Comparison of ENCODE assay signal across 8 mouse cellular contexts in genomic region chr4:86053487-86054237, GRCm38 (mm10).
DNase-seq lines count a peak whose midpoint lies in the region; ATAC-seq and TF ChIP-seq lines count a peak whose summit lies in the region.

No protein-coding gene starts in this region.

- no peaks in the 10 kb centered on the region for H3K27me3 ChIP-seq in hindbrain, embryonic 12.5 days

- peak; percentile 89 for DNase-seq in ES-CJ7 (ENCODE audit: low read depth, low spot score)
- DNase-seq in cerebellum, postnatal 10 days: peak; percentile 85 to 87
- peak; percentile 11 to 25 for DNase-seq in frontal cortex, postnatal 14 days (ENCODE audit: low spot score in 2 of 2)
- DNase-seq in layer of hippocampus, adult 9-11 months: peak; percentile 58
- peak; percentile 41 for DNase-seq in lung, adult 2 months
- no peak for DNase-seq in spleen, postnatal 10 days (ENCODE audit: low spot score in 2 of 2)

- H3K9me3 ChIP-seq in hindbrain, embryonic 12.5 days (replicated peaks): no peaks in the 10 kb centered on the region

- TF ChIP-seq CTCF in lung, adult 2 months (IDR thresholded peaks at IDR 0.05; ENCODE audit: insufficient read depth, low read length): no peak
- TF ChIP-seq CTCF in olfactory bulb, adult 2 months (IDR thresholded peaks at IDR 0.05; ENCODE audit: insufficient read depth, low read depth, low read length): no peak

- H3K27ac ChIP-seq in hindbrain, embryonic 12.5 days: peak overlapping the region; percentile 73
- 0 out of 2 replicates have a peak overlapping the region, but pooled peaks have one; percentile 36 for H3K27ac ChIP-seq in olfactory bulb, adult 2 months (ENCODE audit: insufficient read depth, low read depth, low read length)

- peak overlapping the region; percentile 60 for H3K9ac ChIP-seq in hindbrain, embryonic 12.5 days

- H3K4me1 ChIP-seq in hindbrain, embryonic 12.5 days: peaks cover 4% of the 10 kb centered on the region
- H3K4me1 ChIP-seq in lung, adult 2 months (ENCODE audit: control insufficient read depth, insufficient read depth, low read length): no peaks in the 10 kb centered on the region
- no peaks in the 10 kb centered on the region for H3K4me1 ChIP-seq in olfactory bulb, adult 2 months (ENCODE audit: control insufficient read depth, insufficient read depth, low read length)

- peak overlapping the region; percentile 45 for H3K4me3 ChIP-seq in hindbrain, embryonic 12.5 days
- peak overlapping the region; percentile 55 for H3K4me3 ChIP-seq in lung, adult 2 months (replicated peaks; ENCODE audit: extremely low read depth, low read depth, low read length)
- H3K4me3 ChIP-seq in olfactory bulb, adult 2 months (ENCODE audit: insufficient read depth, low read depth, low read length): peak overlapping the region; percentile 56

- peak overlapping the region; percentile 62 for H3K4me2 ChIP-seq in hindbrain, embryonic 12.5 days (replicated peaks)

- peak; percentile 99 for ATAC-seq in hindbrain, embryonic 12.5 days (ENCODE audit: low FRiP score)

- 0% methylated on average over 19 of the region's 20 CpGs for WGBS in hindbrain, embryonic 12.5 days
- WGBS in lung, adult 2 months: under 1% methylated on average over 20 of the region's 20 CpGs
- WGBS in olfactory bulb, adult 2 months: under 1% methylated on average over 20 of the region's 20 CpGs

- no peaks in the 10 kb centered on the region for H3K36me3 ChIP-seq in hindbrain, embryonic 12.5 days

- no peak for TF ChIP-seq POLR2A in lung, adult 2 months (IDR thresholded peaks at IDR 0.05; ENCODE audit: borderline replicate concordance, extremely low read depth, low read depth, low read length)
- no peak for TF ChIP-seq POLR2A in olfactory bulb, adult 2 months (IDR thresholded peaks at IDR 0.05; ENCODE audit: insufficient read depth, low read depth, low read length)

Comparison
In these comparisons a context has a peak if more than half of its experiments do, and no peak if none do; other contexts are left out.
1. DNase-seq: peak in ES-CJ7 (single experiment), cerebellum, postnatal 10 days (2 of 2), frontal cortex, postnatal 14 days (2 of 2), layer of hippocampus, adult 9-11 months (single experiment) and lung, adult 2 months (single experiment); none in spleen, postnatal 10 days (0 of 2).
2. Peak in every context shown above with its lines, with median percentiles within 50 percentile points of each other: H3K4me3 ChIP-seq.